Mouse (Mus musculus): ENCODE measurements at regions not wholly inside any gene's neighbourhood (a gene's known extent, or its start where the extent isn't known, plus 50 kb on each side); places are given as distances from the start of the nearest gene placed in this dataset.

- DNase-seq, result peak; percentile 25
Observed at GRCm38 (mm10) chr7:59891363-59891762, 113.5 kb downstream of the Snurf start.

DNA sequence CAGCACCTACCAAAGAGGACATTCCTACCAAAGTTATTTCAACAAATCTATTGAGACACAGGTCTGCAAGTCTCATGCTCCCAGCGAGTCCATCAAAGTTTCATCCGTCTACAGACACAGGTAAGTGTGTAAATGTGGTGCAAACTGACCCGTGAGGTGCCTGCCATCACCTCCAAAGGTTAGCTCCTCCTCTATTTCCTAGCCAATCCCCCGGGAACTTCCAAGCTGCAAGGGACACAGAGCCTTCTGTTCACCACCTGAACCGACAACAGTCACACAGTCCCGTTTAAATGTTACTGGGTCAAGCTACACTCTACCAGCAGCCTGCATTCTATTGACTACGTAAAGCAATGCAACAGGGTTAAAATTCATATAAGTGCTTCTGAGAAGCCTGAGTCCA lies 146.4 kb downstream of the Snurf start:
- DNase-seq, result peak; percentile 20

All from cerebellum, adult 8-10 months (tissue).